ENCODE assay signal across 9 mouse cellular contexts in genomic region chr7:69493062-69493930, GRCm38 (mm10).
A peak's percentile ranks its signal among the peaks of the same experiment; 100 is the strongest.
DNase-seq lines count a peak whose midpoint lies in the region; ATAC-seq lines count a peak whose summit lies in the region.
"Had no signal": no experiment of that assay in that cellular context is flagged by ENCODE, and none has a peak within 500 bp of the region (broad histone marks: within the 10 kb centered on the region; RNA-seq: fewer than 3 reads in every experiment).

No protein-coding gene starts in this region.

- 51% methylated on average over 18 of the region's 18 CpGs for WGBS in embryonic facial prominence, embryonic 13.5 days
- WGBS in limb, embryonic 10.5 days: 42% methylated on average over 18 of the region's 18 CpGs

- peak; percentile 4 for DNase-seq in kidney, adult 18-20 months
- no peak for DNase-seq in kidney, postnatal 36 days
- peak; percentile 69 for DNase-seq in 3T3-L1 (ENCODE audit: low read depth, low spot score)
- peak; percentile 52 for DNase-seq in limb, embryonic 10.5 days (ENCODE audit: low spot score)
- DNase-seq in cerebellum, adult 8-10 months: no peak
- no peak for DNase-seq in cerebellum, postnatal 14 days
- no peak for DNase-seq in gastrocnemius, postnatal 14 days

- no peaks in the 10 kb centered on the region for H3K9me3 ChIP-seq in embryonic facial prominence, embryonic 13.5 days
- H3K9me3 ChIP-seq in limb, embryonic 10.5 days (replicated peaks): no peaks in the 10 kb centered on the region
- H3K9me3 ChIP-seq: megakaryocyte, embryonic 14.5 days had no signal

- 0 out of 2 replicates have a peak overlapping the region, but pooled peaks have one; percentile 9 for H3K4me2 ChIP-seq in embryonic facial prominence, embryonic 13.5 days

- H3K4me3 ChIP-seq in embryonic facial prominence, embryonic 13.5 days: no peak overlapping the region
- H3K4me3 ChIP-seq in limb, embryonic 10.5 days: peak overlapping the region; percentile 26
- H3K4me3 ChIP-seq: megakaryocyte, embryonic 14.5 days had no signal

- H3K36me3 ChIP-seq in embryonic facial prominence, embryonic 13.5 days: no peaks in the 10 kb centered on the region
- no peaks in the 10 kb centered on the region for H3K36me3 ChIP-seq in limb, embryonic 10.5 days

- H3K27me3 ChIP-seq in embryonic facial prominence, embryonic 13.5 days: peaks cover 22% of the 10 kb centered on the region
- peaks cover 22% of the 10 kb centered on the region for H3K27me3 ChIP-seq in limb, embryonic 10.5 days (ENCODE audit: low read depth, poor library complexity, severe bottlenecking)
- H3K27me3 ChIP-seq: megakaryocyte, embryonic 14.5 days had no signal

- no peak overlapping the region for H3K9ac ChIP-seq in embryonic facial prominence, embryonic 13.5 days

- no peak for ATAC-seq in embryonic facial prominence, embryonic 13.5 days (ENCODE audit: insufficient number of reproducible peaks, insufficient read depth, low FRiP score, low TSS enrichment, low read depth)

- no peak overlapping the region for H3K27ac ChIP-seq in embryonic facial prominence, embryonic 13.5 days
- H3K27ac ChIP-seq in limb, embryonic 10.5 days: no peak overlapping the region

- intact Hi-C loops in gastrocnemius, postnatal 14 days (cut with DNase I; ENCODE audit: low total_unique reads): no loop called here

- H3K4me1 ChIP-seq in embryonic facial prominence, embryonic 13.5 days: no peaks in the 10 kb centered on the region
- H3K4me1 ChIP-seq in limb, embryonic 10.5 days: peaks cover 32% of the 10 kb centered on the region
- H3K4me1 ChIP-seq: megakaryocyte, embryonic 14.5 days had no signal

Comparison
In these comparisons a context has a peak if more than half of its experiments do, and no peak if none do; other contexts are left out.
1. DNase-seq: peak in kidney, adult 18-20 months (single experiment), 3T3-L1 (single experiment) and limb, embryonic 10.5 days (single experiment); none in kidney, postnatal 36 days (0 of 2), cerebellum, adult 8-10 months (single experiment), cerebellum, postnatal 14 days (0 of 2) and gastrocnemius, postnatal 14 days (single experiment).